Mouse (Mus musculus) lung, postnatal 0 days (tissue): ENCODE measurements around the gene Cnpy3. TPM values are rescaled to one million over a fixed set of nuclear protein-coding genes. Genes with fewer than 3 reads are reported as not detected.

Source experiments
- ATAC-seq: fragments of 200-750 bp; cut with Nextera tagmentation; 2 replicates; pipeline ENCODE4 v1.8.0; 2017; ENCODE audit warnings: moderate library complexity
- DNase-seq: peaks from one replicate; pipeline ENCODE4 v3.0.0-alpha.2; 2016; ENCODE audit warnings: low spot score
- H3K27ac ChIP-seq: fragments of 300-500 bp; sonication (generic); 2 replicates; pipeline ENCODE4 v1.5.1; 2014; ENCODE audit warnings: antibody characterized with exemption, mild to moderate bottlenecking, low read length, mixed read lengths
- H3K27me3 ChIP-seq: fragments of 300-500 bp; sonication (generic); replicated peaks from 2 replicates; pipeline ENCODE4 v1.6.1; 2014; ENCODE audit warnings: low read length, mixed read lengths; ENCODE audit not compliant: insufficient read depth
- H3K36me3 ChIP-seq: fragments of 300-500 bp; sonication (generic); 2 replicates; pipeline ENCODE4 v1.6.1; 2014; ENCODE audit warnings: low read length, mixed read lengths; ENCODE audit not compliant: insufficient read depth
- H3K4me1 ChIP-seq: fragments of 300-500 bp; sonication (generic); 2 replicates; pipeline ENCODE4 v1.6.1; 2014; ENCODE audit warnings: antibody characterized with exemption, low read depth, low read length, mixed read lengths; ENCODE audit not compliant: insufficient read depth
- H3K4me2 ChIP-seq: fragments of 300-500 bp; sonication (generic); replicated peaks from 2 replicates; pipeline ENCODE4 v1.6.1; 2014; ENCODE audit warnings: low read depth, mild to moderate bottlenecking, low read length, moderate library complexity, mixed read lengths
- H3K4me3 ChIP-seq: fragments of 300-500 bp; sonication (generic); 2 replicates; pipeline ENCODE4 v1.5.1; 2014; ENCODE audit warnings: low read depth, low read length
- H3K9ac ChIP-seq: fragments of 300-500 bp; sonication (generic); replicated peaks from 2 replicates; pipeline ENCODE4 v1.6.1; 2014; ENCODE audit warnings: low read depth, mild to moderate bottlenecking
- H3K9me3 ChIP-seq: fragments of 300-500 bp; sonication (generic); 2 replicates; pipeline ENCODE4 v1.6.1; 2016; ENCODE audit warnings: low read length, mixed read lengths
- CTCF ChIP-seq: IDR thresholded peaks from 2 replicates; pipeline ENCODE4 v1.5.1; 2016; ENCODE audit warnings: antibody characterized with exemption, mild to moderate bottlenecking
- EP300 ChIP-seq: IDR thresholded peaks from 2 replicates; pipeline ENCODE4 v1.6.1; 2016; ENCODE audit warnings: antibody characterized with exemption, mild to moderate bottlenecking, control low read depth
- WGBS: fragments of 180-500 bp; shearing (Covaris S2); extraction: QIAGEN DNeasy Blood & Tissue Kit; methylation state at CpG from one replicate; pipeline ENCODE4 v1.1.7; 2014; 5-methylcytosine and 5-hydroxymethylcytosine counted together
- polyA plus RNA-seq: library from polyadenylated mRNA; unstranded; fragments of >200 nt; fragmentation: Nextera tagmentation; extraction: Ambion mirVana; gene quantifications from 2 replicates; pipeline ENCODE4 v1.2.1, GENCODE M21; 2015

The Cnpy3 gene
- polyA plus RNA-seq, 1 experiment from 2014 or later, result 47.0 TPM

DNA sequence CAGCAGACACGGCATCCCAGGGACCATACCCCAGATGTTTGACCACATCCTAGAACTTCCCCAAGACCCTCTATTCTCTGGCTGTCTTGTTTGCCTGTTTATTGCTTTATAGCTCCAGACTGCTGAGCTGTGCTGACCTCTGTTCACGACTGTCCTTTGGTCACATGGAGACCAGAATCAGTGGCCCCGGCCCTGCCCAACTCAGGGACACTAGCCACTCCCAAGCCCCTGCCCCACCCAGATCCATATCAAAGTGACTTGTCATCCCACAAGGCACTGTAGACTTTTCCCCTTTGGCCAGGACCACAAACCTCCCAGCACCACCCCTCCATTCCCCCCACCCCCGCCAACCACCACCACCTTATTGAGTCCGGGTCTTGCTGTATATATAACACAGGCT is 52.8 kb downstream of the Cnpy3 start:
- no peak overlapping the region for H3K4me2 ChIP-seq
- H3K4me1 ChIP-seq, result peaks cover 7% of the 10 kb centered on the region; the same call in 1 of the 2 replicates
- H3K36me3 ChIP-seq, result no peaks in the 10 kb centered on the region
- no peak for TF ChIP-seq EP300
- no peak for TF ChIP-seq CTCF
- no peaks in the 10 kb centered on the region for H3K27me3 ChIP-seq
- DNase-seq, result no peak
- no peak overlapping the region for H3K9ac ChIP-seq
- ATAC-seq, result no peak
- WGBS, result 84% methylated on average over 5 of the region's 5 CpGs
- H3K27ac ChIP-seq, result no peak overlapping the region
- H3K9me3 ChIP-seq, result no peaks in the 10 kb centered on the region
- H3K4me3 ChIP-seq, result no peak overlapping the region

DNA sequence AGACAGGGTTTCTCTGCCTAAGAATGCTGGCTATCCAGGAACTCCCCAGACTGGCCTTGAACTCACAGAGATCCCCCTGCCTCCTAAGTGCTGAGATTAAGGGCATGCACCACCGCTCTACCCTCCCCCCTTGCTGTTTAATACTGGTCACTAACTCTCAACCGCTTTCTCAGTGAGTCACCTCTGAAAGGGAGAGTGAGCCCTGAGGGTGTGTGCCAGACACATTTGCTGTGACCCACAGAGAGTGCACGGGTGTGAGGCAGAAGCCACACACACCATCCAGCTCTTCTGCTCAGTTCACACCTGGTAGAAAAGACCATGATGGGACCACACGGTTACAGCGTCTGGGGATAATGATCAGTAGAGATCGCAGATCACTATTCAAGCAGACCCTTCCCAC is 53.5 kb downstream of the Cnpy3 start:
- H3K4me2 ChIP-seq, result no peak overlapping the region
- DNase-seq, result no peak
- 82% methylated on average over 6 of the region's 6 CpGs for WGBS
- H3K4me1 ChIP-seq, result peaks cover 7% of the 10 kb centered on the region; the same call in 1 of the 2 replicates
- H3K9ac ChIP-seq, result no peak overlapping the region; the same call in 1 of the 2 replicates
- ATAC-seq, result no peak
- H3K9me3 ChIP-seq, result no peaks in the 10 kb centered on the region
- H3K27me3 ChIP-seq, result no peaks in the 10 kb centered on the region
- H3K4me3 ChIP-seq, result no peak overlapping the region
- H3K36me3 ChIP-seq, result no peaks in the 10 kb centered on the region
- TF ChIP-seq CTCF (no peak), EP300 (no peak)
- no peak overlapping the region for H3K27ac ChIP-seq

DNA sequence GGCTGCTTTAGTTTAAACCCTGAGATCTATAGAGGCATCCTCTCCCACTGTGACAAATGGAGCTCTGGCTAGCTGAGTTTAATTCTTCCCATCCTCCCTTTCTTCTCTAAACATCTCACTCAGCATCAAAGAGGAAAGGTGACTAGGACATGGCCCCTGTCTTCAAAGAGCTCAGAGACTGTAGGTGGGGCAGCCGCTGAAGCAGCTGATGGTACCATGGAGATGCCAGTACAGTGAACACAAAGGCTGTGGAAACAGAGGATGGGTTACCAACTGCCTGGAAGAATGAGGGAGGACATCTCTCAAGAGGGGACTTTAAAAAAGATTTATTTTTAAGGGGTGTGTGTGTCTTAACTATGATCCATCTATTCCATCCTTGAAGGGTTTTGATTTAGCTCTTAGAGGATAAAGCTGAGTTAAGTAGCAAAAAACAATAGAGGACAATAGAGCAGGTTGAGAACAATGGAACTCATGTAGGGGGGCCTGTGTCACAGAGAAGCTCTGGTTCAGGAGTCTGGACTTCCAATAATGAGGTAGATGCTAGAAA is 57.4 kb downstream of the Cnpy3 start:
- no peaks in the 10 kb centered on the region for H3K36me3 ChIP-seq
- no peak overlapping the region for H3K4me3 ChIP-seq
- H3K9me3 ChIP-seq, result no peaks in the 10 kb centered on the region
- no peak for TF ChIP-seq EP300
- TF ChIP-seq CTCF, result no peak
- 58% methylated on average over 1 of the region's 1 CpGs for WGBS
- H3K4me2 ChIP-seq, result no peak overlapping the region
- no peak overlapping the region for H3K9ac ChIP-seq
- no peaks in the 10 kb centered on the region for H3K4me1 ChIP-seq
- H3K27me3 ChIP-seq, result no peaks in the 10 kb centered on the region
- DNase-seq, result no peak
- no peak for ATAC-seq
- no peak overlapping the region for H3K27ac ChIP-seq

DNA sequence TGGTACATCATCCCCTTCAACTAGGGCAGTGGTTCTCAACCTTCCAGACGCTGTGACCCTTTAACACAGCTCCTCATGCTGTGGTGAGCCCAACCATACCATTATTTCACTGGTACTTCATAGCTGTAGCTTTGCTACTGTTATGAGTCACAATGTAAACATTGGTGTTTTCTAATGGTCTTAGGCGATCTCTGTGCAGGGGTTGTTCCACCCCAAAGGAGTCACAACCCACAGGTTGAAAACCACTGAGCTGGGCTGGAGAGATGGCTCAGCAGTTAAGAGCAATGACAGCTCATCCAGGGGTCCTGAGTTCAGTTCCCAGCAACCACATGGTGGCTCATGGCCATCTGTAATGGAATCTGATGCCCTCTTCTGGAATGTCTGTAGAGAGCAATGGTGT is 60.6 kb downstream of the Cnpy3 start:
- WGBS, result 78% methylated on average over 2 of the region's 2 CpGs
- no peak overlapping the region for H3K4me3 ChIP-seq
- no peak for DNase-seq
- H3K4me1 ChIP-seq, result no peaks in the 10 kb centered on the region
- H3K9ac ChIP-seq, result no peak overlapping the region
- H3K9me3 ChIP-seq, result no peaks in the 10 kb centered on the region
- no peaks in the 10 kb centered on the region for H3K27me3 ChIP-seq
- H3K27ac ChIP-seq, result no peak overlapping the region
- TF ChIP-seq CTCF (no peak), EP300 (no peak)
- H3K36me3 ChIP-seq, result no peaks in the 10 kb centered on the region
- no peak; the same call in 1 of the 2 replicates for ATAC-seq
- H3K4me2 ChIP-seq, result no peak overlapping the region

DNA sequence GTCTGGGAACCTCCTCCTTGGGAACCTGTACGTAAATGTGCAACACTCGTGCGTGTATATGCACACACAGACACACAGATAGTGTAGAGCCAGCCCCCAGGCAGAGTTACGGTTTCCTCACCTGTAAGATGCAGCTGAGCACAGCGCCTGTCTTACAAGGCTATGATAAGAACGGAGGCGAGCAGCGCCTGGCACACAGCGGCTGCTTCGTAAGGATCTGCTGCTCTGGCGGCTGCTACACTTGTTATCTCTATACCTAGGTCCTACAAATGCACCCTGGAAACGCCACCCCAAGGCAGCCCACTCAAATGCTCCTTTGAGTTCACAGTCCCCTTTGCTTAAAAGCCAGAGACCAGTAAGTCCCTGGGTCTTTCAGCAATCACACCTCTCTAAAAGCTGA is 61.3 kb downstream of the Cnpy3 start:
- Histone ChIP-seq H3K9me3 (no peaks in the 10 kb centered on the region), H3K27me3 (no peaks in the 10 kb centered on the region), H3K27ac (no peak overlapping the region), H3K4me3 (no peak overlapping the region), H3K4me1 (no peaks in the 10 kb centered on the region), H3K36me3 (no peaks in the 10 kb centered on the region), H3K4me2 (no peak overlapping the region), H3K9ac (no peak overlapping the region)
- ATAC-seq (no peak), DNase-seq (no peak)
- TF ChIP-seq CTCF, result no peak
- no peak for TF ChIP-seq EP300
- WGBS, result 84% methylated on average over 12 of the region's 12 CpGs

DNA sequence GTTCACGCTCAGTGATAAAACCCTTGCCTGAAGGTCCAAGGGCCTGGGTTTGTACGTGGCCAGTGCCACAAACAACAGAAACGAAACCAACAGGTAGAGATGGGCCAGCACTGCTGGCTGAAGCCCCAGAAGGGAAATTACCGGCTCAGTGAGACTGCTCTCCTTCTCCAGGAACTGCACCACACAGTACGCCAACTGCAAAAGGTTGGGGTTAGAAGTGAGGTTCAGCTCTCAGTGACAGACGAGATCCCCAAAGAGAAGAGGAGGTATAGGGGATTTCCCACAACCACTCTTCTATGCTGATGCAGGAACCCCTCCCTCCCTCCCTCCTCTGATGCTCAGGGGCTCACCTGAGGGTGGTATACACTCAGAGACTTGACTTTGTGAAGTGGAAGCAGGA is 66.1 kb downstream of the Cnpy3 start:
- Histone ChIP-seq H3K4me3 (no peak overlapping the region), H3K27ac (no peak overlapping the region), H3K36me3 (peaks cover 22% of the 10 kb centered on the region; the same call in 1 of the 2 replicates), H3K27me3 (no peaks in the 10 kb centered on the region), H3K9me3 (no peaks in the 10 kb centered on the region), H3K4me1 (peaks cover 4% of the 10 kb centered on the region; the same call in 1 of the 2 replicates), H3K9ac (no peak overlapping the region), H3K4me2 (no peak overlapping the region)
- 90% methylated on average over 6 of the region's 6 CpGs for WGBS
- DNase-seq, result no peak
- ATAC-seq, result no peak
- TF ChIP-seq CTCF, result no peak
- no peak for TF ChIP-seq EP300

Other genes with a start within 250 kb of the Cnpy3 start
- 3.5 and 3.8 TPM in 2 replicates for gene Cul9, start 205.8 kb downstream of the Cnpy3 start, polyA plus RNA-seq
- gene Srf, start 196.0 kb downstream of the Cnpy3 start, polyA plus RNA-seq, result 5.1 and 5.6 TPM in 2 replicates
- 73.2 and 75.8 TPM in 2 replicates for gene Ptk7, start 122.7 kb downstream of the Cnpy3 start, polyA plus RNA-seq
- gene Klc4, start 106.2 kb downstream of the Cnpy3 start, polyA plus RNA-seq, result 36.5 and 38.4 TPM in 2 replicates
- 69.2 and 88.6 TPM in 2 replicates for gene Mrpl2, start 106.0 kb downstream of the Cnpy3 start, polyA plus RNA-seq
- 21.8 and 22.1 TPM in 2 replicates for gene Cul7, start 101.9 kb downstream of the Cnpy3 start, polyA plus RNA-seq
- 35.2 and 38.5 TPM in 2 replicates for gene Rrp36, start 77.9 kb downstream of the Cnpy3 start, polyA plus RNA-seq
- 113 and 114 TPM in 2 replicates for gene Mea1, start 73.4 kb downstream of the Cnpy3 start, polyA plus RNA-seq
- gene Klhdc3, start 71.3 kb downstream of the Cnpy3 start, polyA plus RNA-seq, result 96.7 and 111 TPM in 2 replicates
- 31.7 and 31.8 TPM in 2 replicates for gene Ppp2r5d, start 47.1 kb downstream of the Cnpy3 start, polyA plus RNA-seq
- gene Pex6, start 40.8 kb downstream of the Cnpy3 start, polyA plus RNA-seq, result 18.5 and 23.4 TPM in 2 replicates
- 13.0 and 14.9 TPM in 2 replicates for gene Gnmt, start 23.0 kb downstream of the Cnpy3 start, polyA plus RNA-seq
- 0.14 TPM in 1 of 2 replicates, not detected in the other for gene Ptcra, start 11.5 kb upstream of the Cnpy3 start, polyA plus RNA-seq
- 73.9 and 80.1 TPM in 2 replicates for gene 2310039H08Rik, start 20.4 kb upstream of the Cnpy3 start, polyA plus RNA-seq
- 83.2 and 83.7 TPM in 2 replicates for gene Rpl7l1, start 30.5 kb upstream of the Cnpy3 start, polyA plus RNA-seq
- 3.0 and 3.4 TPM in 2 replicates for gene Bicral, start 106.3 kb upstream of the Cnpy3 start, polyA plus RNA-seq
- 47.7 and 51.0 TPM in 2 replicates for gene Tbcc, start 138.5 kb upstream of the Cnpy3 start, polyA plus RNA-seq
- not detected in 2 replicates for gene Prph2, start 158.2 kb upstream of the Cnpy3 start, polyA plus RNA-seq